Mouse (Mus musculus) lung, embryonic 14.5 days (tissue): ENCODE results near the gene Mcts2. TPM values are rescaled to one million over a fixed set of nuclear protein-coding genes. Genes with fewer than 3 reads are reported as not detected.

Experiments
- ATAC-seq: fragments of 200-750 bp; cut with Nextera tagmentation; 2 replicates; pipeline ENCODE4 v1.8.0; 2017; ENCODE audit warnings: mild to moderate bottlenecking, moderate TSS enrichment, moderate library complexity; ENCODE audit not compliant: insufficient read depth
- DNase-seq: peaks from one replicate; pipeline ENCODE4 v3.0.0-alpha.2; 2015
- H3K27ac ChIP-seq: fragments of 300-500 bp; sonication (generic); 2 replicates; pipeline ENCODE4 v1.5.1; 2014; ENCODE audit warnings: low read depth, mild to moderate bottlenecking, moderate library complexity
- H3K27me3 ChIP-seq: fragments of 300-500 bp; sonication (generic); 2 replicates; pipeline ENCODE4 v1.6.1; 2014; ENCODE audit warnings: low read length, control low read depth; ENCODE audit not compliant: insufficient read depth
- H3K36me3 ChIP-seq: fragments of 300-500 bp; sonication (generic); 2 replicates; pipeline ENCODE4 v1.6.1; 2014; ENCODE audit warnings: control low read depth; ENCODE audit not compliant: insufficient read depth
- H3K4me1 ChIP-seq: fragments of 300-500 bp; sonication (generic); 2 replicates; pipeline ENCODE4 v1.6.1; 2014; ENCODE audit warnings: antibody characterized with exemption, control low read depth; ENCODE audit not compliant: insufficient read depth
- H3K4me2 ChIP-seq: fragments of 300-500 bp; sonication (generic); 2 replicates; pipeline ENCODE4 v1.6.1; 2014; ENCODE audit warnings: mild to moderate bottlenecking
- H3K4me3 ChIP-seq: fragments of 300-500 bp; sonication (generic); 2 replicates; pipeline ENCODE4 v1.5.1; 2014; ENCODE audit warnings: low read depth, low read length
- H3K9ac ChIP-seq: fragments of 300-500 bp; sonication (generic); 2 replicates; pipeline ENCODE4 v1.6.1; 2014
- H3K9me3 ChIP-seq: fragments of 300-500 bp; sonication (generic); 2 replicates; pipeline ENCODE4 v1.6.1; 2016; ENCODE audit warnings: low read depth, low read length, control low read depth
- CTCF ChIP-seq: IDR thresholded peaks from 2 replicates; pipeline ENCODE4 v1.5.1; 2016; ENCODE audit warnings: antibody characterized with exemption, low read depth
- WGBS: fragments of 180-500 bp; shearing (Covaris S2); extraction: QIAGEN DNeasy Blood & Tissue Kit; methylation state at CpG from one replicate; pipeline ENCODE4 v1.1.7; 2014; 5-methylcytosine and 5-hydroxymethylcytosine counted together
- polyA plus RNA-seq: library from polyadenylated mRNA; unstranded; fragments of >200 nt; fragmentation: Nextera tagmentation; extraction: Ambion mirVana; gene quantifications from 2 replicates; pipeline ENCODE4 v1.2.1, GENCODE M21; 2014

Mcts2 gene
- polyA plus RNA-seq, 1 experiment from 2014 or later = 28.5 TPM

GRCm38 (mm10) chr2:152707627-152708026, 20.8 kb downstream of the Mcts2 start:
- DNase-seq (peak; percentile 97), ATAC-seq (peak; percentile 96)
- Histone ChIP-seq H3K27ac (peak overlapping the region; percentile 94), H3K4me3 (peak overlapping the region; percentile 40), H3K4me2 (peak overlapping the region; percentile 75), H3K27me3 (no peaks in the 10 kb centered on the region), H3K9ac (peak overlapping the region; percentile 61), H3K4me1 (peaks cover 19% of the 10 kb centered on the region), H3K36me3 (peaks cover 38% of the 10 kb centered on the region), H3K9me3 (no peaks in the 10 kb centered on the region)
- WGBS = 2% methylated on average over 31 of the region's 31 CpGs
- no peak for TF ChIP-seq CTCF

GRCm38 (mm10) chr2:152709066-152709465, 22.2 kb downstream of the Mcts2 start:
- Histone ChIP-seq H3K9ac (no peak overlapping the region), H3K4me3 (no peak overlapping the region), H3K4me1 (peaks cover 19% of the 10 kb centered on the region), H3K36me3 (peaks cover 24% of the 10 kb centered on the region), H3K4me2 (no peak overlapping the region), H3K27me3 (no peaks in the 10 kb centered on the region), H3K27ac (no peak overlapping the region), H3K9me3 (no peaks in the 10 kb centered on the region)
- 84% methylated on average over 5 of the region's 5 CpGs for WGBS
- ATAC-seq (no peak), DNase-seq (no peak)
- no peak for TF ChIP-seq CTCF

GRCm38 (mm10) chr2:152716241-152716772, 29.5 kb downstream of the Mcts2 start:
- Histone ChIP-seq H3K4me3 (no peak overlapping the region), H3K9me3 (no peaks in the 10 kb centered on the region), H3K4me2 (no peak overlapping the region), H3K4me1 (no peaks in the 10 kb centered on the region), H3K27ac (no peak overlapping the region), H3K27me3 (no peaks in the 10 kb centered on the region), H3K9ac (no peak overlapping the region), H3K36me3 (no peaks in the 10 kb centered on the region)
- WGBS = 44% methylated on average over 6 of the region's 6 CpGs
- ATAC-seq = no peak
- DNase-seq = no peak
- no peak for TF ChIP-seq CTCF

GRCm38 (mm10) chr2:152717652-152718051, 30.8 kb downstream of the Mcts2 start:
- Histone ChIP-seq H3K4me3 (no peak overlapping the region), H3K4me1 (no peaks in the 10 kb centered on the region), H3K9ac (no peak overlapping the region), H3K4me2 (no peak overlapping the region), H3K27ac (no peak overlapping the region), H3K27me3 (no peaks in the 10 kb centered on the region), H3K36me3 (no peaks in the 10 kb centered on the region), H3K9me3 (no peaks in the 10 kb centered on the region)
- DNase-seq (no peak), ATAC-seq (no peak)
- TF ChIP-seq CTCF = no peak
- 63% methylated on average over 11 of the region's 11 CpGs for WGBS

GRCm38 (mm10) chr2:152718076-152718475, 31.2 kb downstream of the Mcts2 start:
- ATAC-seq = 0 out of 2 replicates have a peak, but pooled peaks have one; percentile 22
- Histone ChIP-seq H3K4me3 (no peak overlapping the region), H3K4me2 (no peak overlapping the region), H3K27me3 (peaks cover 1% of the 10 kb centered on the region; the same call in 1 of the 2 replicates), H3K4me1 (no peaks in the 10 kb centered on the region), H3K36me3 (no peaks in the 10 kb centered on the region), H3K9ac (no peak overlapping the region), H3K9me3 (no peaks in the 10 kb centered on the region), H3K27ac (no peak overlapping the region)
- TF ChIP-seq CTCF = no peak
- WGBS = 35% methylated on average over 6 of the region's 6 CpGs
- no peak for DNase-seq

GRCm38 (mm10) chr2:152723651-152724331, 37.0 kb downstream of the Mcts2 start:
- no peak for TF ChIP-seq CTCF
- peak; percentile 69 for ATAC-seq
- peaks cover 29% of the 10 kb centered on the region for H3K4me1 ChIP-seq

GRCm38 (mm10) chr2:152724332-152724723, 37.5 kb downstream of the Mcts2 start:
- H3K27me3 ChIP-seq = peaks cover 7% of the 10 kb centered on the region; the same call in 1 of the 2 replicates
- no peak for TF ChIP-seq CTCF
- H3K4me2 ChIP-seq = peak overlapping the region; percentile 77
- WGBS = 59% methylated on average over 3 of the region's 3 CpGs
- peaks cover 34% of the 10 kb centered on the region for H3K4me1 ChIP-seq
- H3K9me3 ChIP-seq = no peaks in the 10 kb centered on the region
- no peak for DNase-seq
- peak overlapping the region; percentile 61 for H3K9ac ChIP-seq
- ATAC-seq = no peak
- H3K27ac ChIP-seq = peak overlapping the region; percentile 50; the same call in 1 of the 2 replicates
- no peaks in the 10 kb centered on the region for H3K36me3 ChIP-seq
- peak overlapping the region; percentile 32 for H3K4me3 ChIP-seq

More at GRCm38 (mm10) chr2:152723651-152724331, 37.0 kb downstream of the Mcts2 start:
- peak overlapping the region; percentile 61 for H3K9ac ChIP-seq
- no peaks in the 10 kb centered on the region for H3K36me3 ChIP-seq
- peak; percentile 63 for DNase-seq
- 2% methylated on average over 37 of the region's 37 CpGs for WGBS
- H3K4me2 ChIP-seq = peak overlapping the region; percentile 77
- H3K9me3 ChIP-seq = no peaks in the 10 kb centered on the region
- H3K4me3 ChIP-seq = peak overlapping the region; percentile 32
- peaks cover 7% of the 10 kb centered on the region; the same call in 1 of the 2 replicates for H3K27me3 ChIP-seq
- peak overlapping the region; percentile 50; the same call in 1 of the 2 replicates for H3K27ac ChIP-seq
